7 mouse cellular contexts compared by ENCODE assay signal in genomic region chr9:72491559-72492193, GRCm38 (mm10). TPM values are rescaled to one million over a fixed set of nuclear protein-coding genes. Genes with fewer than 3 reads are reported as not detected.
DNase-seq lines count a peak whose midpoint lies in the region; ATAC-seq lines count a peak whose summit lies in the region.

No protein-coding gene starts in this region.

- peak overlapping the region; percentile 41 for H3K9ac ChIP-seq in intestine, embryonic 15.5 days

- peak; percentile 97 for ATAC-seq in intestine, embryonic 15.5 days

- no peaks in the 10 kb centered on the region for H3K27me3 ChIP-seq in intestine, embryonic 15.5 days (replicated peaks)
- H3K27me3 ChIP-seq in midbrain, embryonic 10.5 days (ENCODE audit: low read depth, poor library complexity, severe bottlenecking) = no peaks in the 10 kb centered on the region

- peak overlapping the region; percentile 63 for H3K4me3 ChIP-seq in intestine, embryonic 15.5 days (replicated peaks)
- peak overlapping the region; percentile 88 for H3K4me3 ChIP-seq in midbrain, embryonic 10.5 days

- WGBS in intestine, embryonic 15.5 days = under 1% methylated on average over 32 of the region's 32 CpGs
- under 1% methylated on average over 32 of the region's 32 CpGs for WGBS in midbrain, embryonic 10.5 days

- peak; percentile 91 to 97 for DNase-seq in adrenal gland, adult (ENCODE audit: inconsistent age in 2 of 2, low spot score in 1 of 2)
- DNase-seq in embryo, embryonic 10.5 days (ENCODE audit: low spot score) = peak; percentile 96
- DNase-seq in gastrocnemius, postnatal 25 days = peak; percentile 86
- DNase-seq in left cerebral cortex, postnatal 25 days (ENCODE audit: low spot score in 2 of 2) = peak; percentile 85 to 91
- DNase-seq in midbrain, embryonic 10.5 days (ENCODE audit: low spot score) = peak; percentile 94
- DNase-seq in right cerebral cortex, postnatal 4 days = peak; percentile 82

- peak overlapping the region; percentile 79 for H3K4me2 ChIP-seq in intestine, embryonic 15.5 days (replicated peaks)

- no peaks in the 10 kb centered on the region for H3K9me3 ChIP-seq in intestine, embryonic 15.5 days
- no peaks in the 10 kb centered on the region for H3K9me3 ChIP-seq in midbrain, embryonic 10.5 days (replicated peaks)

- H3K27ac ChIP-seq in intestine, embryonic 15.5 days = peak overlapping the region; percentile 32
- peak overlapping the region; percentile 92 for H3K27ac ChIP-seq in midbrain, embryonic 10.5 days (replicated peaks)

- intact Hi-C loops in left cerebral cortex, postnatal 25 days (cut with DNase I) = loop anchor here (2.0 kb wide), 1 partner anchor 39 kb away; no protein-coding TSS in a partner anchor

- peaks cover 3% of the 10 kb centered on the region; the same call in 1 of the 2 replicates for H3K4me1 ChIP-seq in intestine, embryonic 15.5 days (replicated peaks)
- H3K4me1 ChIP-seq in midbrain, embryonic 10.5 days = peaks cover 19% of the 10 kb centered on the region

- no peaks in the 10 kb centered on the region for H3K36me3 ChIP-seq in intestine, embryonic 15.5 days
- peaks cover 24% of the 10 kb centered on the region for H3K36me3 ChIP-seq in midbrain, embryonic 10.5 days

RNA-seq across cellular contexts. Expression of gene Tex9, which starts 0.3 kb away (rescaled TPM):
- 1 to 10 TPM; 1.2 to 1.9 TPM for total RNA-seq in gastrocnemius, postnatal 25 days (2021)
- 20.6 and 21.1 TPM in 2 replicates for polyA plus RNA-seq in intestine, embryonic 15.5 days (2015; fragmentation: Nextera tagmentation; extraction: Ambion mirVana)
- total RNA-seq in left cerebral cortex, postnatal 25 days (2021) = 10 to 100 TPM in 1 of 2 experiments, 1 to 10 TPM in 1; 8.3 to 13.9 TPM
- 69.6 and 75.0 TPM in 2 replicates for polyA plus RNA-seq in midbrain, embryonic 10.5 days (2016; fragmentation: Nextera tagmentation; extraction: Ambion mirVana)

RNA-seq across cellular contexts. Expression of gene Rfx7, which starts 40.4 kb away (rescaled TPM):
- 10 to 100 TPM; 16.9 to 20.7 TPM for total RNA-seq in gastrocnemius, postnatal 25 days (2021)
- 10.2 and 10.9 TPM in 2 replicates for polyA plus RNA-seq in intestine, embryonic 15.5 days (2015; fragmentation: Nextera tagmentation; extraction: Ambion mirVana)
- total RNA-seq in left cerebral cortex, postnatal 25 days (2021) = 10 to 100 TPM; 27.7 to 30.3 TPM
- 14.8 and 15.4 TPM in 2 replicates for polyA plus RNA-seq in midbrain, embryonic 10.5 days (2016; fragmentation: Nextera tagmentation; extraction: Ambion mirVana)

RNA-seq across cellular contexts. Expression of gene Mns1, which starts 53.9 kb away (rescaled TPM):
- total RNA-seq in gastrocnemius, postnatal 25 days (2021) = under 1 TPM; 0.10 to 0.21 TPM
- polyA plus RNA-seq in intestine, embryonic 15.5 days (2015; fragmentation: Nextera tagmentation; extraction: Ambion mirVana) = 16.9 and 17.4 TPM in 2 replicates
- total RNA-seq in left cerebral cortex, postnatal 25 days (2021) = 1 to 10 TPM in 1 of 2 experiments, under 1 TPM in 1; 0.82 to 1.1 TPM
- polyA plus RNA-seq in midbrain, embryonic 10.5 days (2016; fragmentation: Nextera tagmentation; extraction: Ambion mirVana) = 52.9 and 53.8 TPM in 2 replicates

Comparison
In these comparisons a context has a peak if more than half of its experiments do, and no peak if none do; other contexts are left out.
1. Peak in every context shown above with its lines: DNase-seq, ATAC-seq, H3K4me3 ChIP-seq and H3K27ac ChIP-seq.